Mouse (Mus musculus) adrenal gland, adult (tissue): ENCODE data around the gene Cry2.
A peak's percentile ranks its signal among the peaks of the same experiment; 100 is the strongest.
"Not testable (repeated sequence)": the region's sequence is repeated elsewhere in the genome, so short reads cannot be mapped to it uniquely, and the experiment has no call there.

Source experiments
- DNase-seq, 2 experiments: peaks; one replicate each; pipeline ENCODE4 v3.0.0; 2022 to 2023; ENCODE audit warnings: low spot score in 1 of 2; ENCODE audit not compliant: inconsistent age in 2 of 2

Gene Cry2

GRCm38 (mm10) chr2:92423702-92424461, 10.0 kb downstream of the Cry2 start:
- peak; percentile 99 for DNase-seq

- DNase-seq: no peak
Observed at GRCm38 (mm10) chr2:92423156-92423555, 10.7 kb downstream of the Cry2 start.

GRCm38 (mm10) chr2:92422388-92423135, 11.3 kb downstream of the Cry2 start:
- DNase-seq: peak in 1 of 2 experiments; percentile 56

- peak in 1 of 2 experiments; percentile 77 for DNase-seq
Observed at GRCm38 (mm10) chr2:92421723-92422387, 12.0 kb downstream of the Cry2 start.

GRCm38 (mm10) chr2:92411705-92412104, 22.1 kb downstream of the Cry2 start:
- DNase-seq: peak in 1 of 2 experiments; percentile 50

- peak in 1 of 2 experiments; percentile 77 for DNase-seq
Observed at GRCm38 (mm10) chr2:92408309-92409045, 25.4 kb downstream of the Cry2 start.

- DNase-seq: no peak
Observed at GRCm38 (mm10) chr2:92405687-92406086, 28.2 kb downstream of the Cry2 start.

- peak in 1 of 2 experiments; percentile 46 for DNase-seq
Observed at GRCm38 (mm10) chr2:92404737-92405136, 29.1 kb downstream of the Cry2 start.

GRCm38 (mm10) chr2:92403776-92404319, 30.0 kb downstream of the Cry2 start:
- no peak for DNase-seq

GRCm38 (mm10) chr2:92402591-92403326, 31.1 kb downstream of the Cry2 start:
- no peak for DNase-seq

GRCm38 (mm10) chr2:92401091-92401561, 32.7 kb downstream of the Cry2 start, which contains the start of gene Mapk8ip1:
Gene Mapk8ip1 (minus strand): TSS chr2:92401263.
- DNase-seq: no peak

GRCm38 (mm10) chr2:92400682-92401081, 33.2 kb downstream of the Cry2 start:
- DNase-seq: peak in 1 of 2 experiments; percentile 42

GRCm38 (mm10) chr2:92399877-92400276, 34.0 kb downstream of the Cry2 start:
- DNase-seq: not testable (repeated sequence)

- DNase-seq: no peak
Observed at GRCm38 (mm10) chr2:92397436-92397835, 36.4 kb downstream of the Cry2 start.

- no peak for DNase-seq
Observed at GRCm38 (mm10) chr2:92395535-92395934, 38.3 kb downstream of the Cry2 start.

- no peak for DNase-seq
Observed at GRCm38 (mm10) chr2:92392318-92393264, 41.3 kb downstream of the Cry2 start.

GRCm38 (mm10) chr2:92391703-92392317, 42.0 kb downstream of the Cry2 start:
- DNase-seq: no peak

GRCm38 (mm10) chr2:92391116-92391515, 42.7 kb downstream of the Cry2 start:
- DNase-seq: no peak
